ENCODE assay signal across 18 mouse cellular contexts in genomic region chr6:23648732-23649131, GRCm38 (mm10). TPM values are rescaled to one million over a fixed set of nuclear protein-coding genes. Genes with fewer than 3 reads are reported as not detected.
"Had no signal": no experiment of that assay in that cellular context is flagged by ENCODE, and none has a peak within 500 bp of the region (broad histone marks: within the 10 kb centered on the region; RNA-seq: fewer than 3 reads in every experiment).

No protein-coding gene starts in this region.

- H3K9me3 ChIP-seq: limb, embryonic 13.5 days; midbrain, embryonic 15.5 days; neural tube, embryonic 12.5 days had no signal

- H3K27me3 ChIP-seq: limb, embryonic 13.5 days; megakaryocyte, embryonic 14.5 days; midbrain, embryonic 15.5 days; neural tube, embryonic 12.5 days had no signal

- H3K36me3 ChIP-seq: limb, embryonic 13.5 days; midbrain, embryonic 15.5 days; neural tube, embryonic 12.5 days had no signal

- H3K4me2 ChIP-seq: limb, embryonic 13.5 days; lung, embryonic 14.5 days; midbrain, embryonic 11.5 days; midbrain, embryonic 15.5 days; neural tube, embryonic 12.5 days had no signal

- H3K9ac ChIP-seq: limb, embryonic 13.5 days; liver, embryonic 14.5 days; lung, embryonic 14.5 days; midbrain, embryonic 15.5 days; neural tube, embryonic 12.5 days had no signal

- H3K27ac ChIP-seq: kidney, postnatal 0 days; limb, embryonic 13.5 days; liver, embryonic 14.5 days; midbrain, embryonic 15.5 days; neural tube, embryonic 12.5 days; stomach, postnatal 0 days had no signal

- DNase-seq: kidney, adult 18-20 months; left cerebral cortex, postnatal 4 days; lung, embryonic 14.5 days; thymus, adult 2 months; thymus, postnatal 25 days had no signal

- H3K4me3 ChIP-seq: limb, embryonic 13.5 days; megakaryocyte, embryonic 14.5 days; midbrain, embryonic 15.5 days; neural tube, embryonic 12.5 days had no signal

- ATAC-seq: midbrain, embryonic 15.5 days had no signal

- H3K4me1 ChIP-seq: limb, embryonic 13.5 days; megakaryocyte, embryonic 14.5 days; midbrain, embryonic 15.5 days; neural tube, embryonic 12.5 days had no signal

RNA-seq across cellular contexts. Expression of gene Rnf133, which starts 1.4 kb away (rescaled TPM):
- total RNA-seq: monocyte, adult 5-6 weeks; neutrophil, adult 5-6 weeks had no signal
- polyA plus RNA-seq: kidney, postnatal 0 days; large intestine, adult 2 months; limb, embryonic 13.5 days; liver, adult 2 months; liver, embryonic 14.5 days; midbrain, embryonic 11.5 days; midbrain, embryonic 15.5 days; neural tube, embryonic 12.5 days; stomach, postnatal 0 days; thymus, adult 2 months; urinary bladder, adult 2 months had no signal

RNA-seq across cellular contexts. Expression of gene Rnf148, which starts 6.2 kb away (rescaled TPM):
- total RNA-seq: monocyte, adult 5-6 weeks had no signal
- polyA plus RNA-seq: kidney, postnatal 0 days; large intestine, adult 2 months; limb, embryonic 13.5 days; liver, embryonic 14.5 days; lung, embryonic 14.5 days; midbrain, embryonic 11.5 days; midbrain, embryonic 15.5 days; neural tube, embryonic 12.5 days; thymus, adult 2 months had no signal
